Mouse (Mus musculus): ENCODE results near the gene Dbp.

Gene Dbp

DNA sequence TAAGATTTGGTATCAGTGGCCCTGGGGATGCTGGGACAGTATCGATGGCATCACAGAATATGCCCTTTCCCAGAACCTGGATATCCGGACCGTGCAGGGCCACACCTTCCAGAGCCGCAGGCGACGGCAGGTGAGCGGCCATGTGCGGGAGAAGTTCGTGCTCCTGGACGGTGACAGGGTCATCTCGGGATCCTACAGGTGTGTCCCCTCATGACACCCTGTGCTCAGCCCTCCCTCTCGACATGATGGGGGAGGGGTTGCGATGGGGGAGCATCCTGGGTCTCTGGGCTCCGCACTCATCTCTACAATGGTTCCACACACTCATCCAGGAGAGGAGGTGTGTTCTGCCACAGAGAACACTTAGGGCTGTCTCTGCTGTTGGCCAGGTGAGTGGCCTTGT lies 18.9 kb downstream of the Dbp start:
- DNase-seq (ENCODE audit: low read depth, low spot score) = no peak

- DNase-seq (ENCODE audit: low read depth, low spot score) = no peak
Measured at GRCm38 (mm10) chr7:45725151-45725550, 20.3 kb downstream of the Dbp start.

DNA sequence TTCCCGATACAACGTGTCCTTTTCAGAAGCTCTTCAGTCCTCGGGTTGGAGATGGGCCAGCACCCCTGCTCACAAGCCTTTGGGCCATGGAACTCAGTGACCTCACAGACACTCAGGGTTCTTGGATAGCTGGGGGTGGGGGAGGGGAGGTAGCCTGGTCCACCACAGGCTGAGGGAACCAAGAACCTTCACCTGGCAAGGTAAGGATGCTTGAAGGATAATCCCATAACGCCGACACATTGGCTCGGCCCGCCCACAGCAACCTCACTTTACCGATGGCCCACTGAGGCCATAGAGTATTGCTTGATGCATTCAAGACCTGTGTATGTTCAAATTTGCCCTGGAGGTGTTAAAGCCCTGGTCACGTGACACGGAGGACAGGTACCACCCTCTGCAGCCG lies 20.8 kb downstream of the Dbp start, which contains the start of gene Spaca4:
TSS of gene Spaca4 (minus strand) at position 101 of the 400 bp plus-strand sequence.
- no peak for DNase-seq (ENCODE audit: low read depth, low spot score)

DNA sequence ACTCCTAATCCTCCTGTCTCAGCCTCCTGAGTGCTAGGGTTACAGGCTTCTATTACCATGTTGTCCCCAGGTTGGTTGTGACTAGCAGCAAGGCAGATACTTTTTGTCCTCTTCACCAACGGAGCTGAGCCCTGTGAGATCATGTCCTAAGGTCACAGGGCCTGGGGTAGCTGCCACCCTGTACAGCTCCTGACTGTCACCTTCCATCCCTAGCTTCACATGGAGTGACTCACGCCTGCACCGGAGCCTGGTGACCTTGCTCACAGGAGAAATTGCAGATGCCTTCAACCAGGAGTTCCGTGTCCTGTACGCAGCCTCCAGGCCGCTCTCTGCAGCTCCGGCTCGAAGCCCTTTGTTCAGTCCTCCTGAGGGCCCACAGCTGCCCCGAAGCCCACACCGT lies 21.5 kb downstream of the Dbp start:
- DNase-seq (ENCODE audit: low read depth, low spot score) = no peak

DNA sequence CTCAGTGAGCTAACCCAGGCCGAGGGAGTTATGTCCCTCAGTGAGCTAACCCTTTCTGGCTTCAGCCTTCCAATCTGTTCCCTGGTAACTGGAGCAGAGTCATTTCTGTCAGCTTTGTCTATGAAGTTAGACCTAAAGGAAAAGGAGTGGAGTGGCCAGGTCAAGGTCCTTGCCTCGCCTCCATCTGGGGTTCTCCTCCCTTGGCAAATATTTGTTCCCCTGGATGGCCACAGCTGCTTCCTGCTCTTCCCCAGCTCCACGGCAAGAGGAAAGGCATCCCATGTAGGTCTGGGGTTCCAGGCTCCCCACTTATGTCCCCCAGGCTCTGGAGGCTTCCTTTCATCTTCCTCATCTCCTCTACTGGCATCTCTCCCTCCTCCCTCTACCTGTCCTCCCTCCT lies 22.7 kb downstream of the Dbp start:
- no peak for DNase-seq (ENCODE audit: low read depth, low spot score)

- peak; percentile 58 for DNase-seq (ENCODE audit: low read depth, low spot score)
Measured at GRCm38 (mm10) chr7:45730727-45731431, 26.0 kb downstream of the Dbp start.

DNA sequence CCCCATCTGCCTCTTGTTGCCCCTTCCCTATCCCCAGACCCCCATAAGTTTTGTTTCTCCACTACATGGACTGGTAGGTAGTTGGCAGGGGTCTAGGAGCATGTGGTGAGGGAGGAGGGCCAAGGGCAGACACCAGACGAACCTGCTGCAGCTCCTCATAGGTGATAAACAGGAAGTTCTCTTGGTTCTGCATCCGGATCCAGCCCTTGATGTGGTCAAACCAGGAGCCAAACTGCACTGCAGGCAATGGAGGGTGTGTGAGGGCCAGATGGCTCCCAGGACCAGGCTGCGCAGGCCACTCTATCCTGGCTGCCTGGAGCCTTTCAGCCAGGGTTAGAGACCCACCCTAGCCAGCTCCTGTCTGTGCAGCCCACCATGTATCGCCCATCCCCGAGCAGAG lies 28.6 kb downstream of the Dbp start:
- peak; percentile 86 for DNase-seq (ENCODE audit: low read depth, low spot score)

DNA sequence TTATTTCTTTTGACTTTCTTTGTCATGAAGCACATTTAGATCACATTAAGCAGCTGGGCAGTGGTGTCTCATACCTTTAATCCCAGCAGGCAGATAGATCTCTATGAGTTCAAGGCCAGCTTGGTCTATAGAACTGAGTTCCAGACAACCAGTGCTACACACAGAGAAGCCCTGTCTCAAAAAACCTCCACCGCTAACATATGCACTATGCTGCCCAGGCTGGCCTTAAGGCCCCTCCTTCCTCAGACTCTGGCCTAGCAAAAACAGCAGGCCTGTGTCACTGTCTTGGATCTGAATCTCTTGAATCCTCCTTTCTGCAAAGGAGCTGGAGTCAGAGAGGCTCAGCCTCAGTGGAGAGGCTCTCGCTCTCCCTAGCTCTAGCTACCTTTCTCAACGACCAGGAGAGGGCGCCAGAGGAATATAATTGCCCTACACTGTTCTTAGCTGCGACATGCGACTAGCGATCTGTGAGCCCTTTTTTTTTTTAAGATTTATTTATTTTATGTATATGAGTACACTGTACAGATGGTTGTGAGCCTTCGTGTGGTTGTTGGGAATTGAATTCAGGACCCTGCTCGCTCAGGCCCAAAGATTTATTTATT lies 34.4 kb downstream of the Dbp start:
- peak; percentile 96 for DNase-seq (ENCODE audit: low read depth, low spot score)

- DNase-seq (ENCODE audit: low read depth, low spot score) = peak; percentile 47
Measured at GRCm38 (mm10) chr7:45739820-45740219, 34.9 kb downstream of the Dbp start.

DNA sequence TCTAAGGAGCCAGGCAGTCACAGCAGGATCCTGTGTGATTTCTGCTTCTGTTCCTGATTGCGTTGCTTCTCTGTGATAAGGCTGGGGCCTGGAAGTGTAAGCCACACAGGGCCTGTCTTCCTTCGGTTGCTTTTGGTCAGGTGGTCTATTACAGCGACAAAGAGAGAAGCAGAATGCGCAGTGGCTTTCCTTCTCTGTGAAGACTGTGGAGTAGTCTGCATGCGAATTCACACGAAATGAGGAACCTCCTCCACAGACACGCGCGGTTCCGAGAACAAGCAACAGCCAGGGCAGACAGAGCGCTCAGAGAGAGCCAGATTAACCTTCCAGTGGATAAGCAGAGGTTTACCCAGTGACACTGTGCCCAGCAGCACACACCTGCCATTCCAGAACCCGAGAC lies 36.4 kb downstream of the Dbp start:
- no peak for DNase-seq (ENCODE audit: low read depth, low spot score)

DNA sequence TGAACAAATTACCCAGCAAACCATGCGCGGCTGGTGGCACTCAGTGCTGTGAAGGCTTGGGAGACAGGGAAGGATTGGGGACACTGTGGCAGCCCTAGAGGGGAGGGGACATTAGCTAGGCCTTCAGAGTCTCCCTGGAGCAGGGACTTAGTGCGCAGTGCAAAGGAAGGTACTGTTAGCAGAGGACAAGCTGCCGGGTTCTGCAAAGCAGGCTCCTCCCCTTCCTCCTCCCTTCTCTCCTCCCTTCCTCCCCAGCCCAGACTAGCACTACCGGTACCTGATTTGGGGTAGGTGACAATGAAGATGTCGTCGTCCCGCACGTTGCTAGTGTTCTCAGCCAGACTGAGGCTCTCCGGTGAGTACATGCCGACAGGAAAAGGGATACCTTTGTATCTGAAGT lies 36.9 kb downstream of the Dbp start:
- DNase-seq (ENCODE audit: low read depth, low spot score) = peak; percentile 88

GRCm38 (mm10) chr7:45742338-45742737 lies 37.5 kb downstream of the Dbp start:
- DNase-seq (ENCODE audit: low read depth, low spot score) = peak; percentile 86

DNA sequence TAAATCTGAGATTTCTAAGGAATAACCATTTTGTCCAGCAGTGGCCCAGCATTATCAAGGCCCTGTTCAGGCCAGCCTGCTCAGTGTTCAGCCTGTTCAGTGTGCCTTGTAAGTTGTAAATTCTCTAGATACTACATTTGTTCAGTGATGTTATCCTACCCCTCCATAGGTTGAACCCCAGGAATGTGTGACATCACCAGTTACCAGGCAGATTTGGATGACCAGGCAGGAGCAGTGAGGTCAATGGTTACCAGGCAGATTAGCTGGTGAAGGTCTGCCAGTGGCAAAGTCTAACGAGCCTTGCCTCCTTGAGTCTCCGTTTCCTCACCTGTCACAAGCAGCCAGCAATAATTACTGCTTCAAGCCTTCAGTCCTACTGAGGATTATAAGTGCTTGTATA lies 39.5 kb downstream of the Dbp start:
- peak; percentile 73 for DNase-seq (ENCODE audit: low read depth, low spot score)

DNA sequence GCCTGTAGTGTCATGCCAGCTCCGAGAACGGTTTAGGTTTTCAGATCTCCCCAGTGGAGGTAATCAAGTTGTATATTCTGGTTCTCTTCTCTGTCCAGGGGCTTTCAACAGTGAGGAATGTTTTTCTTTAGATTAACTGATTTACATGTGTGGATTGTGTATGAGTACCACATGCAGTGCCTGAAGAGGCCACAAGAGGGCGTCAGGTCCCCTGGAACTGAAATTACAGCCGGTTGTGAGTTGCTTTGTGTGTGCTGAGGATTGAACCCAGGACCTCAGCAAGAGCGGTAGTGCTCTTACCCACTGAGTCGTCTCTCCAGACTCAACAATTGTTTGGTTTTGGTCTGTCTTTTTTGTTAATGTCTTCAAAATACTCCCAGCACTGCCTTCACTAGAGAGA lies 41.6 kb downstream of the Dbp start:
- peak; percentile 52 for DNase-seq (ENCODE audit: low read depth, low spot score)

- no peak for DNase-seq (ENCODE audit: low read depth, low spot score)
Measured at GRCm38 (mm10) chr7:45747450-45747849, 42.6 kb downstream of the Dbp start.

DNA sequence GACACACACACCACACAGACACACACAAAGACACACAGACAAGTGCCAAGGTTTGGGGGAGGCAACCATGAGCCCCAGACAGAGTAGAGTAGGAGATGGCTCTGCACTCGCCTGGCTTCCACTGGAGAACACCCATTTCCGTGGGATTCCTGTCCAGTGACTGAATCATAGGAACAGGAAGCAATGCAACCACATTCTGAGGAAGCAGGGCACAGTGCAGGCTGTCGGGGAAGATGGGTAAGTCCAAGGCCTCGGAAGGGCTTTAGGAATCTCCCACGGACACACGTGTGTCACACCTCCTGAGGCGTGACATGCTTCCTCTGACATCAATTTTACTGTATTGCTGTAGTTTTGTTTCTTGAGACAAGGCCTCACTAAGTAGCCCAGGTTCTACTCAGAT lies 43.2 kb downstream of the Dbp start:
- DNase-seq (ENCODE audit: low read depth, low spot score) = no peak

GRCm38 (mm10) chr7:45749401-45749800 lies 44.5 kb downstream of the Dbp start:
- DNase-seq (ENCODE audit: low read depth, low spot score) = no peak

DNA sequence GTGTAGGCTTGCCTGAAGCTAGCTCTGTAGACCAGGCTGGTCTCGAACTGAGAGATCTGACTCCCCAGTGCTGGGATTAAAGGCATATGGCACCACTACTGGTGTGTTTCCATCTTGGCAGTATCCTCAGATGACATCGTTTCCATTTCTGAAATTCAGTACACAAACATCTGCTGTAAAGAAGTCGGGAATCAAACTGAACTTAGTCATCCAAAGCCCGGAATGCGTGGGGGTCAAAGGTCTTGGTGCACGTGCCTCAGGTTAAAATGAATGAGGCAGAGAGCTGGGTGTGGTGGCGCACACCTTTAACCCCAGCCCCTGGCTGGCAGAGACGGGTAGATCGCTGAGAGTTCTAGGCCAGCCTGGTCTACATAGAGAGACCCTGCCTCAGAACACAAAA lies 45.3 kb downstream of the Dbp start:
- no peak for DNase-seq (ENCODE audit: low read depth, low spot score)

DNA sequence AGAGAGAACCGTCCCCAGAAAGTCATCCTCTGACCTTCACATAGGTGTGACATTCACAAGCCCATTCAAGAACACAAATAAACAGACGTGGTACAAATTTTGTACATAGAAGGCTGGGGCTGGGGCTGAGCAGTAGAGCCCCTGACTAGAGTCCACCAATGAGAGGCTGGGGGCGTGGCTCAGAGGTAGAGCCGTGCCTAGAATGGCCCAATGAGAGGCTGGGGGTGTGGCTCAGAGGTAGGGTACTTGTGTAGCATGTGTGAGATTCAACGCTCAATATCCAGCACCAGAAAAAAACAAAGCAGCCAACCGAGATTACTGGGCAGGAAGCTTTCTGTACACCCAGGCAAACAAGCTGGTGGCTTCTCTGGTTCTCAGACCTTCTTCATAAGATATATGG lies 50.8 kb downstream of the Dbp start:
- DNase-seq (ENCODE audit: low read depth, low spot score) = no peak

DNA sequence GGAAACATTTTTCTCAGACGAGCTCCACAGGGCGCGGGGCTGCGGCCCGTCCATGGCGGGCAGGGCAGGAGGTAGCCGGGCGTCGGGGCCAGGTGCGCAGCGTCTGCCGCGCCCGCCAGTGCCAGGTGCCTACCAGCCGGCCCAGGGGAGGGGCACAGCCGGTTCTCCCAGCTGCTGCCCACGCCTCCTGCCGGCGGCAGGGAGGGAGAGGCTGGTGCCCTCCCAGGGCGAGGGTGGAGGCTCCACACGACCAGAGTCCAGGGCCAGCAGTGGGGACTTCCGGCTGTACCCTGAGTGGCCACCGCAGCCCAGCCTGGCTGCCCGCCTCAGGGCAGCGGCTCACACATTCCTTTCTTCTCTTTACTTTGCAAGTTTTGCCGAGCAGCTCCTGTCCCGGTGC lies 54.5 kb downstream of the Dbp start:
- peak; percentile 24 for DNase-seq (ENCODE audit: low read depth, low spot score)
